Mouse (Mus musculus) adrenal gland, postnatal 4 days (tissue): Measurements from ENCODE around the gene 1600012H06Rik. TPM values are rescaled to one million over a fixed set of nuclear protein-coding genes. Genes with fewer than 3 reads are reported as not detected.
A peak's percentile ranks its signal among the peaks of the same experiment; 100 is the strongest.
"Not testable (repeated sequence)": the region's sequence is repeated elsewhere in the genome, so short reads cannot be mapped to it uniquely, and the experiment has no call there.

Source experiments
- DNase-seq, 2 experiments: peaks; one replicate each; pipeline ENCODE4 v3.0.0; 2021 to 2022; ENCODE audit warnings: low spot score in 2 of 2, mixed read lengths in 2 of 2
- total RNA-seq, 2 experiments: library from RNA; stranded (reverse); gene quantifications; 2 replicates each; pipeline ENCODE4 v1.2.3; 2021

The 1600012H06Rik gene
- total RNA-seq, 2 experiments from 2014 or later, result 37.3 to 39.5 TPM

DNA sequence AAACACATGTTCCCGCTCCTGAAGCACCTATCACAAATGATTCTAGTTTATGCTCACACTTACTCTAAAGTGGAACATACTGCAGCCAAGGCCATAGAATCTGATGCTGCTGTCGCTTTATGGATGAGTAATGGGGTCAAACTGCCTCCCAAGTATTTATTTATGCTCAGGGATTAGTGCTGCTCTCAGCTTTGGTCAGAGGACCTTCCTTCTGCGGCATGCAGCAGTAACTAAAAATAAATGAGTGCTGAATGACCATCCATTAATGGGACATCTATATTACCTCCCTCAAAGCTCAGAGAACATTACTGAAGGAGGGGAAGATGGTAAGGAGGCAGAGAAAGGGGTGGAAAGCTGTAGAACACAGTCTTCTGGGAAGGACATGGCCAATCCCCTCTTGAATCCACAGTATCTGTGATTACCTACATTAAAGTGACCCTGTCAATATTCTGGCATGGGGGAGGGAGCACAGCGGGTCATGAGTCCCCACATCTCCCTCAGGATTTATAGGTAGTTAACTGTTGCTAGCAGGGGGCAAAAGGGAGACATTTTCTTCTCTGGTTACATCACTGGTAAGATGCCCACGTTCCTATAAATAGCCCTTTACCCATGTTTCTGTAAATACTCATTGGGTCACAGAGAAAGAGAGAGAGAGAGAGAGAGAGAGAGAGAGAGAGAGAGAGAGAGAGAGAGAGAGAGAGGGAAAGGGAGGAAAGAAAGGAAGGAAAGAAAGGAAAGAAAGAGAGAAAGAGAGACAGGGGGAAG is 7.0 kb upstream of the 1600012H06Rik start:
- no peak for DNase-seq

DNA sequence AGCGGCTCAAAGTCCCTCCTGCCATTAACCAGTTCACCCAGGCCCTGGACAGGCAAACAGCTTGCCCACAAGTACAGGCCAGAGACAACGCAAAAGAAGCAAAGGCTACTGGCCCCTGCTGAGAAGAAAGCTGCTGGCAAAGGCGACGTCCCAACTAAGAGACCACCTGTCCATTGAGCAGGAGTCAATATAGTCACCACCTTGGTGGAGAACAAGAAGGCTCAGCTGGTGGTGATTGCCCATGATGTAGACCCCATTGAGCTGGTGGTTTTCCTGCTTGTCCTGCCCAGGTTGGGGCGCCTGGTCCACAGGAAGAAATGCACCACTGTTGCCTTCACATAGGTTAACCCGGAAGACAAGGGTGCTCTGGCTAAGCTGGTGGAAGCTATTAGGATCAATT is 803 bp upstream of the 1600012H06Rik start:
- not testable (repeated sequence) for DNase-seq

DNA sequence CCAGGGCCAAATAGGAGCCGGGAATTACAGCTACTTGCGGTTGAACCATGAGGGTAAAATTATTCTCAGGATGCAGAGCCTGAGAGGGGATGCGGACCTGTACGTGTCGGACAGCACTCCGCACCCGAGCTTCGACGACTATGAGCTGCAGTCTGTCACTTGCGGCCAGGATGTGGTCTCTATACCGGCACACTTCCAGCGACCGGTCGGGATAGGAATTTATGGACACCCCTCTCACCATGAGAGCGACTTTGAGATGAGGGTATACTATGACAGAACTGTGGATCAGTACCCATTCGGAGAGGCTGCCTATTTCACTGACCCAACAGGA is 710 bp downstream of the 1600012H06Rik start:
- no peak for DNase-seq

DNA sequence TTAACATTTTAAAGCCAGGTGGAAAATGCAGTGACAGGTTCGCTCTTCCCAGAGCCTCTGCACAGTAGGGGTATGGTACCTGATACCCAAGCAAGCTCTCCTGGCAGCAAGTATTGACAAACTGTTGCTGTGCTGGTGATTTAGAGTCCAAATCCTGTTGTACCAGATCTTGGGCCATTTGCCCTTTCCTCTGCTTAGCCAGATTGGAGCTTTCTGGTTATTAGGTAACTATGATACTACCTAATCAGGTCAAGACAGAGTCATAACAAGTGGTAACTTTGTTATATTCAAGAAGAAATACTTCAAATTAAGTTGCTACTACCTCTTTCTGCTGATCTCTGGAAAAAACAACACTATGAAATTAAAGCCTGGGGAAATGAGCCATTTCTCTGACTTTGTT is 1.6 kb downstream of the 1600012H06Rik start:
- DNase-seq, result no peak

- DNase-seq, result no peak
These were observed 6.3 kb downstream of the 1600012H06Rik start for GRCm38 (mm10) chr17:14949161-14949827.

DNA sequence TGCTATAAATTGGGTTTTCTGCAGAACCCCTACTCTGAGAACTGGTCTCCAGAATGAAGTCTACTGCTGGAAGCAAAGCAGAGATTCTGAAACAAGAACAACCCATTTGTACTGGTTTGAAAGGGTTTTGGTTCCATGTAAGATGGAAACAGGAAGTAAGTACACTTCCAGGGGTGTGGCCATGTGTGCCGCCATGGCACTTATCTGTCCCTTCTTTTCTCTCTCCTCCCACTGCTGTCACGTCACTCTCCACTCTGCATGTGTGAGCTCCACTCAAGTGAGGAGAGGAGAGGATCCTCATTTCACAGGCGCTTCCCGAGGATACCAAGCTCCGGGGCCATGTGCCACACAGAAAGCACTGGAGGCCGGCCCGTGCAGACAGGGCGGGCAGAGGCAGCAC is 10.5 kb downstream of the 1600012H06Rik start:
- DNase-seq, result no peak

DNA sequence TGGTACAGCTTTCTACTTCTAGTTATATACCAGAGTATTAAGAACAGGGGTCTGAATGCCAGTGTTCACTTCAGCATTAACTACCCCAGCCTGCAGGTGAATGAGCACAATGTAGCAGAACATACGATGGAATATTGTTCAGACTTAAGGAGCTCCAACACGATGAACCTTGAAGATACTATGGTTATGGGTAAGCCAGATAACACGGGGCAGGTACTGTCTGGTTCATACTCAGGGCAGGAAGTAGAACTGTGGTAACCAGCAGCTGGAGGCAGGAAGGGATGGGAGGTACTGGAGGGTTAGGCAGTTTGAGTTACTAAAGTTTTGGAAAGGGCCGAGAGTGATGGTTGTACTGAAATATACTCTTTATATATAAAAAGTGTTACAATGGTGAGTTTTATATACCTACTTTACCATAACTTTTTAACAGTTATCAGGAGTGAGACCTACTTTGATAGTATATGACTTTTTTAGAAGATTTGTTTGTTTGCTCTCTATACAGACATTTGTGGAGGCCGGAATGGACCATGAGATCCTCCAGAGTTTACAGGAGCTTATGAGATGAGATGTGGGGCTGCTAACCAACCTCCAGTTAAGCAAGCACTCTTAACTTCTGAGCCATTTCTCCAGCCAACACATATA is 15.8 kb downstream of the 1600012H06Rik start:
- no peak for DNase-seq

DNA sequence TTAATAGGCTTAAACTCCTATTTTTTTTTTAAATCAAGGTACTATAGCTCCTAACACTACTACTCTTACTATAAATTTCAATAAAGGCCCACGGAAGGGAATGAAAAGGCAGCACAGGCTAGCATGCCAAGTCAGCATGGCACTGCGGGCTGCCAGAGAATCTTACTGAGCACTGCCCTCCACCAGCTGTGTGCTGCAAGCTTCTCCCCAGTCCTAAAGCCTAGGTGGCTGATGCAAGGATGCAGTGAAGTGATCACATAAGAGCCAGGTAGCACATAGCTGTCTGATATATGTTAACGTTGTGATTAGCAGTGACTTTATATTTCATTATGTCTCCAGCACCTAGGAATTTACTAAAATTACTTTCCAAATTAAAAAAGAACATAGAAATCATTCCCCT is 17.0 kb downstream of the 1600012H06Rik start:
- DNase-seq, result no peak

DNA sequence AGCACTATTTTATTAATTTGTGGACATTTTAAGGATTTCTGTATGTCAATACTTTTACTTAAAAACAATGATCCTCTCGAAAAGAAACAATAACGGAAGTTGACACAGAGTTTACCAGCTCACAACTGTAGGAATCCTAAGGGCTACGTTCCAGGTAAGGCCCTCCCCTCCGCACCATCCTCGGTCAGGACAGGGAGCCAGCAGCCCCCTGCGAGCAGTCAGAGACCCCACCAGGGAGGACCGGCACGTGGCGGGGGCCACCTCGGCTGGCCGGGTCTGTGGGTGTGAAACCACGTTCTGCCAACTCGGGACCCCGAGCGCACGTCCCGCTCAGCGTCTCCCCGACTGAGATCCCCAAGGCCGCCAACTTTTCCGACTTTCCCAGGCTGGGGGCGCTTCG is 17.5 kb downstream of the 1600012H06Rik start:
- DNase-seq, result no peak

DNA sequence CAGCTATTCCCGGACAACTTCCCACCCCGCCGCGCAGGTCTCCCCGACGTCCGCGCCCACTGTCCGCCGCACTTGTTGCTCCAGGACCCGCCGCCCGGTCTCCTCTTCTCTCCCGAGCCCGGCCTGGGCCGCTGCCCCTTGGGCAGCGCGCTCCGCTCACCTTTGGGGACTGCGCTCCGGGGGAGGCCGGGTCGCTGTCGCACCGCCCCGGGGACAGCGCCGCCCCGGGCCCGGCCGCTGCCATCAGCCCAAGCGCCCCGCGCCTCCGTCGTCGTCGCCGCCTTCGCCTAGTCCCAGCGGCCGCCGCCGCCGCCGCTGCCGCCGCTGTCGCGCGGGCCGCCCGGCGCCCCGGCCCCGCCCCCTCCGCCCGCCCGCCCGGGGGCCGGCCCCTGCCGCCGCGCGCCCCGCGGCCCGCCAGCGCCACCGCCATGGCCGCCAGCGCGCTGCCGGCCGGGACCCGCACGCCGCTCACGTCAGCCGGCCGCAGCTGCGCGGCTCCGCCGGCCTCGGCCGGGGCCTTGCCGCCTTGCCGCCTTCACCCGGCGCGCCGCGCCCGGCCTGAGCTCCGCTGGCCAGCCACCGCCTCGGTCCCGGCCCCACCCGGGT is 18.1 kb downstream of the 1600012H06Rik start, which contains the start of gene Phf10:
Gene Phf10 (minus strand): TSS at position 323 of the 606 bp plus-strand sequence.
- DNase-seq, result peak; percentile 21 to 31

DNA sequence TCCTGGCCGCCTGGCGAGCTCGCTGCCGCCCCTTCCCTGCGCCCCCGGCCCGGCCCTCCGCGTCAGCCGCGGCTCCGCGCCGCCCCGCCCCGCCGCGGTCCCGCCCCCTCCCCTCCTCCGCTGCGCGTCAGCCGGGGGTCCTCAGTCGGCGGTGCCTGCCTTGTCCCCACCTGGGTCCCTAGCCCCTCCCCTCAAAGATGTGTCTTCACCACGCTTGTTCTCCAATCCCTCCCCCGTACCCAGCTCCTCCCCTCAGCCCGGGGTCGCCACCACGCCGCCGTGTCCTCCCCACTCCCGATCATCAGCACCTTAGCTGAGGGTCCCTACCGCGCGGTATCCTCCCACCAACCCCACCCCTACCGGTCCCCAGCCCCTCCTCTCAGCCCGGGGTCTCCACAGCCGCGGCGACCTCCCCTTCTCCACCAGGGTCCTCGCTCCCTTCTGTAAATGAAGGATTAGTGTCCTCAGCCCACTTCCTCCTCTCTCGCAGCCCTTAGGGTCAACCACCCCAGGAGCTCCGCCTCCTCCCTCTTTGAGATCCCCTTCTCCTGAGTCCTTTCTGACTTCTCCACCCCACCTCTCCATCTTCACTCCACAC is 18.7 kb downstream of the 1600012H06Rik start:
- DNase-seq, result not testable (repeated sequence)

GRCm38 (mm10) chr17:14968373-14968913 is 25.5 kb downstream of the 1600012H06Rik start:
- not testable (repeated sequence) for DNase-seq

- DNase-seq, result not testable (repeated sequence)
These were observed 34.9 kb downstream of the 1600012H06Rik start for GRCm38 (mm10) chr17:14977718-14978361.

DNA sequence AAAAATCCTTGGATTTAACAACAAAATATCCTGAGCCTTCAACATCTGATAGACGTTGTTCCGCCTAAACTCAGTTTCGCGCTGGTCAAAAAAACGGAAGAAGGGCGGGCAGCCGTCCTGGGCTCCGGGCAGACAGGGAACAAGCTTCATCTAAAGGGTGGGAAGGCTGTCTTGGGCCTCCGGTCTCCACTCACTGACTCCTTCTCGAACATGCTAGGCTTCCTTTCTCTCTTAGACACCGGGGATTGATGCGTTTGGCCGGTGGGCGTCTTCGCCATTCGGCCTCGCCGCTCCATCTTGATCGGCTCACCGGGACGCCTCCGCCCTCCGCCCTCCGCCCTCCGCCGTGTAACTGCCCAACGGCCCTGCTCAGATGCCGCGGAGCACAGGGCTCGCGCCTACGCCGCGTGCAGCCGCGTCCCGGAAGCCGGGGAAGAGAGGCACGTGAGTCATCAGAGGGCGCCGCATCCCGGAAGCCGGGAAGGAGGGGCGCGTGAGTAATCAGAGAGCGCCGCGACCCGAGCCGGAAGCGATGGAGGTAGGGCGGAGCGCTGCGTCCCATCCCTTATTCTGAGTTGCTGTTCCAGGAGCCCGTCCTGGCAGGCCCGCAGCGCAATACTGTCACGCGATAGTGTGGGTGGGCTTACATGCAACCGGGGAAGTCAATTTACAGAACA is 35.5 kb downstream of the 1600012H06Rik start, which contains the start of the genes 9030025P20Rik and Gm3417:
Gene 9030025P20Rik (plus strand): TSS at position 107 of the 677 bp plus-strand sequence.
Gene Gm3417 (minus strand): TSS at position 429 of the 677 bp plus-strand sequence.
- DNase-seq, result not testable (repeated sequence)

- peak in 1 of 2 experiments; percentile 1 for DNase-seq
These were observed 47.2 kb downstream of the 1600012H06Rik start for GRCm38 (mm10) chr17:14990116-14990702.

DNA sequence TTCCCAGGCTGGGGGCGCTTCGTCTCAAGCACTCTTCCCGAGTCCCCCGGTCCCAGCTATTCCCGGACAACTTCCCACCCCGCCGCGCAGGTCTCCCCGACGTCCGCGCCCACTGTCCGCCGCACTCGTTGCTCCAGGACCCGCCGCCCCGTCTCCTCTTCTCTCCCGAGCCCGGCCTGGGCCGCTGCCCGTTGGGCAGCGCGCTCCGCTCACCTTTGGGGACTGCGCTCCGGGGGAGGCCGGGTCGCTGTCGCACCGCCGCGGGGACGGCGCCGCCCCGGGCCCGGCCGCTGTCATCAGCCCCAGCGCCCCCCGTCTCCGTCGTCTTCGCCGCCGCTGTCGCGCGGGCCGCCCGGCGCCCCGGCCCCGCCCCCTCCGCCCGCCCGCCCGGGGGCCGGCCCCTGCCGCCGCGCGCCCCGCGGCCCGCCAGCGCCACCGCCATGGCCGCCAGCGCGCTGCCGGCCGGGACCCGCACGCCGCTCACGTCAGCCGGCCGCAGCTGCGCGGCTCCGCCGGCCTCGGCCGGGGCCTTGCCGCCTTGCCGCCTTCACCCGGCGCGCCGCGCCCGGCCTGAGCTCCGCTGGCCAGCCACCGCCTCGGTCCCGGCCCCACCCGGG is 49.6 kb downstream of the 1600012H06Rik start:
- DNase-seq, result not testable (repeated sequence)

GRCm38 (mm10) chr17:14993139-14993832 is 50.3 kb downstream of the 1600012H06Rik start:
- DNase-seq, result not testable (repeated sequence)

GRCm38 (mm10) chr17:14994140-14994539 is 51.2 kb downstream of the 1600012H06Rik start:
- not testable (repeated sequence) for DNase-seq
